Mouse (Mus musculus): Measurements from ENCODE around the gene Acvr1c. TPM values are rescaled to one million over a fixed set of nuclear protein-coding genes. Genes with fewer than 3 reads are reported as not detected.

The Acvr1c gene
- polyA plus RNA-seq, 1 experiment from 2014 or later, result 0.11 TPM

DNA sequence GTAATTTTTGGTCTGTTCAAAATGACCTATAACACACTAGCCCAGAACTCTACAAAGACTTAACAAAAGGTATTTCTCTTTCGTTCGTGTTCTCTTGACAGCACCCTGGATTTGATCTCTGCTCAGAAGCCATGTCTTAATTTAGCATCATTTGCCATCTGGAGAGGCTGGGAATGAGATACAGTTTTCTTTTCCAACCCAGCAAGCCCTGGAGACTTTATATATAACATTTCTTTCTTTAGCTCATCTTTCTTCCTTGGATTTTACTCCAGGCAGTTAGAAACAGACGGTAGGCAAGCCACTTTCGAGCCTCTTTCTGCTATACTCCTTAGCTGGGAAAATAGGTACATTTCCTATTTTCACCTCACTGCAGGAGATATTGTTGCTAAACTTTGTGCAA is 117.1 kb downstream of the Acvr1c start:
- Histone ChIP-seq H3K4me2 (no peak overlapping the region), H3K9me3 (ENCODE audit: control insufficient read depth, low read length) (no peaks in the 10 kb centered on the region), H3K4me3 (ENCODE audit: low read depth, low read length) (no peak overlapping the region), H3K36me3 (ENCODE audit: control insufficient read depth, insufficient read depth, low read length) (no peaks in the 10 kb centered on the region), H3K27ac (ENCODE audit: low read depth, low read length) (no peak overlapping the region), H3K27me3 (replicated peaks; ENCODE audit: control insufficient read depth, insufficient read depth, low read length) (no peaks in the 10 kb centered on the region), H3K4me1 (replicated peaks; ENCODE audit: control insufficient read depth, insufficient read depth, low read length) (no peaks in the 10 kb centered on the region), H3K9ac (ENCODE audit: low read depth, low read length) (no peak overlapping the region)
- 80% methylated on average over 4 of the region's 4 CpGs for WGBS
- no peak for DNase-seq (ENCODE audit: low spot score)
- no peak for ATAC-seq (replicated peaks; ENCODE audit: low FRiP score)

GRCm38 (mm10) chr2:58237487-58237886 is 120.2 kb downstream of the Acvr1c start:
- Histone ChIP-seq H3K27ac (ENCODE audit: low read depth, low read length) (no peak overlapping the region), H3K9ac (ENCODE audit: low read depth, low read length) (no peak overlapping the region), H3K27me3 (replicated peaks; ENCODE audit: control insufficient read depth, insufficient read depth, low read length) (no peaks in the 10 kb centered on the region), H3K36me3 (ENCODE audit: control insufficient read depth, insufficient read depth, low read length) (no peaks in the 10 kb centered on the region), H3K4me2 (no peak overlapping the region), H3K9me3 (ENCODE audit: control insufficient read depth, low read length) (no peaks in the 10 kb centered on the region), H3K4me1 (replicated peaks; ENCODE audit: control insufficient read depth, insufficient read depth, low read length) (no peaks in the 10 kb centered on the region), H3K4me3 (ENCODE audit: low read depth, low read length) (no peak overlapping the region)
- WGBS, result 76% methylated on average over 2 of the region's 2 CpGs
- ATAC-seq (replicated peaks; ENCODE audit: low FRiP score), result no peak
- no peak for DNase-seq (ENCODE audit: low spot score)

Other genes starting within 250 kb of the Acvr1c start
- gene Cytip, start 162.4 kb downstream of the Acvr1c start, polyA plus RNA-seq (2014; fragmentation: Nextera tagmentation; extraction: Ambion mirVana), result 1.9 and 2.0 TPM in 2 replicates
- gene Gm17409, start 112.2 kb upstream of the Acvr1c start, polyA plus RNA-seq (2014; fragmentation: Nextera tagmentation; extraction: Ambion mirVana), result not detected in 2 replicates
- gene Acvr1, start 209.3 kb upstream of the Acvr1c start, polyA plus RNA-seq (2014; fragmentation: Nextera tagmentation; extraction: Ambion mirVana), result 6.2 and 6.3 TPM in 2 replicates
- 4.8 and 5.4 TPM in 2 replicates for gene Upp2, start 209.4 kb upstream of the Acvr1c start, polyA plus RNA-seq (2014; fragmentation: Nextera tagmentation; extraction: Ambion mirVana)

Measured in liver, embryonic 11.5 days (tissue).